Mouse (Mus musculus): ENCODE data around the gene 4930523C07Rik.

Gene 4930523C07Rik

DNA sequence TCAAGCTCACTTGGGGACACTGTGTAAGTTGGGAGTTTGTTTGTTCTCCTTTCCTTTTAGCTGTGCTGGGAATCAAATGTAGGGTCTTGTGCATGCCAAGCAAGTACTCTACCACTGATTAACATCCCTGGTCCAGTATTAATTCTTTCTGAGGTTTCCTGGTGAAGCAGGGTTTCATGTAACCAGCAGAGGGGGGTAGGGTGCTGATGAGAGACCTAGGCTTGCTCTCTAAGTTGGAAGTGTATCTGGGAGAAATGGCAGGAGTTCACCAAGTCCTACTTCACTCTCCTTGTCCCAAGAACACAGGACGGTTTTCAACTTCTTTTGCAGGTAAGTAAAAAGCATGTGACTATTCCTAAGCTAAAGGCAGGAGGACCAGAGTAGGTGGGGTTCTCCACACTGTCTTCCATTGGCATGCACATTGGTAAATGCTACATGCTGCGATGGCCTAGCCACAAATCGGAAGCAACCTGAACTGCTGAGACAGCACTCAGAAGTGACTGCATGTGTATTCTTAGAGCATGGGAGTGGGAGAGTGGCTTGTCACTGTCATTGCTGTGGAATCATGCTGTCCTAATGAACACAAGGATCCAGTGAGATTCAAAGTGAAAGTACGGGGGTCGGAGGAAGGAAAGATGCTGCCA, 55.6 kb downstream of the 4930523C07Rik start:
- no peak for DNase-seq (ENCODE audit: low read depth, low spot score)

DNA sequence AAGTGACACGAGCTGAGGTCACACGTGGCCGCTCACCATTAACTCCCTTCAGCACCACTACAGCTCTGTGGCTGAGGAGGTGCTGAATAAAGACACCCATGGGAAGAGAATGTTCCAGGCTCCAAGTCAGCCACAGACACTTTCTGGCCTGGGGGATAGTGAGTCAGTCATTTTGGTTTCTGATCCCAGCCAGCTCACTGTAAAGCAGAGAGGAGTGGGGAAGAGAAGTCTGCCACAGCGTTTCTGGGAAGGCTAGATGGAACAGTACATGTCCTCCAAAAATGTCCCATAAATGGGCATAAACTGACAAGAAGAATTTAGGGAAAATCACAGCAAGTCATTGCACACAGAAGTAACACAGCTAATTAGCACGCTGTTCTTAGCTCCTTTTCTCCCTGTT, 56.8 kb downstream of the 4930523C07Rik start:
- peak; percentile 80 for DNase-seq (ENCODE audit: low read depth, low spot score)

DNA sequence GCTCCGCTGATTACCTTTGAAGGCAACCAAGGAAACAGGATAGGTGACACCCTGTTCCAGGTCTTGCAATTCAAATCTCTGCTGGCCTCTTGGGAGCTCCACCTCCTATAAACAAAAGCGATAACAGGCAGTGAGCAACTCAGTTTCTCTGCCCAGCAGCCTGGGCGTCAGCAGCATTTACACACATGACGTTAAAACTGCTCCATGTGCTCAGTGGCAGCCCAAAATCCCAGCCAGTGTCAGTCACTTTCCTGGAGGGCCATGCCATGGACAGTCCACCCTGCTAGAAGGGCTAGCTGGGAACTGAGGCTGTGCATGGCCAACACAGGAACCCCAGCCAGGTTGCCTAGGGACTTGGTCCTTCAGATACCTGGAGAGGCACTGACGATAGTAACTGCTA, 61.2 kb downstream of the 4930523C07Rik start:
- DNase-seq (ENCODE audit: low read depth, low spot score), result no peak

DNA sequence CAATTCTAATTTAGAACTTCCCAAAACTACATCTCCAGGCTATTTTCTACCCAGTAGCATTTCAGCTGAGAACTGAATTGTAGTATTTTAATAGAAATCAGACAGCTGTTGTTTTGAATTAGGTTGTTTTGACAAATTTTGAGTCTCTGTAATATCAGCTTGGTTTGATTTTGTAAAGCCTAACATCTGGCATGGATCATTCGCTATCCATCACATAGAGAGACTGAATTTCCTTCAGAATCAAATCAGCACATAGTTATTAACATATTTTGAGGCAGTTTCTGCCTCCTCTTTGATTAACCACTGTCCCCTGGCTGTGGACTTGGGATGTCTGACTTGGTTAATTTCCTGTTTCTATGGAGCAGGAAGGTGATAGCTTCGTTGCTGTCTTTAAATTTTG, 64.4 kb downstream of the 4930523C07Rik start:
- peak; percentile 28 for DNase-seq (ENCODE audit: low read depth, low spot score)

DNA sequence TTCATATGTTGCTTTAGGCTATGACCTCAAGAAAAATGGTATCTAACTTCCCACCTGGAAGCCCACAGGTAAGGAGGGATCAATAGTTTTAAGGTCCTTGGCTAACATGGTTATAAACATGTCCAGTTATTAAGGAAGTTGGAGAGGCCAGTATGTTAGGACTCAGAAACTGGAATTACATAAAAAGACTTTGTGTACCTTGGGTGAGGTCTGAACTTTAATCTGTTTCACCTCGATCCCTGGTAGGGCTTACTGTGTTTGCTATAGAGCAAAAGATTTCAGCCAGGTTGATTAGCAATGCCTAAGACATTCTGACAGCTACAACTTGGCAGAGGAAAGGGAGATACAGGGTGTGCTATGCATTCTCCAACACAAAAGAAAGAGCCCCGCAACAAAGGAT, 79.8 kb downstream of the 4930523C07Rik start:
- DNase-seq (ENCODE audit: low read depth, low spot score), result no peak

Data from telencephalon, adult 2 months (tissue).